8 mouse cellular contexts compared by ENCODE assay signal in the genomic region with DNA sequence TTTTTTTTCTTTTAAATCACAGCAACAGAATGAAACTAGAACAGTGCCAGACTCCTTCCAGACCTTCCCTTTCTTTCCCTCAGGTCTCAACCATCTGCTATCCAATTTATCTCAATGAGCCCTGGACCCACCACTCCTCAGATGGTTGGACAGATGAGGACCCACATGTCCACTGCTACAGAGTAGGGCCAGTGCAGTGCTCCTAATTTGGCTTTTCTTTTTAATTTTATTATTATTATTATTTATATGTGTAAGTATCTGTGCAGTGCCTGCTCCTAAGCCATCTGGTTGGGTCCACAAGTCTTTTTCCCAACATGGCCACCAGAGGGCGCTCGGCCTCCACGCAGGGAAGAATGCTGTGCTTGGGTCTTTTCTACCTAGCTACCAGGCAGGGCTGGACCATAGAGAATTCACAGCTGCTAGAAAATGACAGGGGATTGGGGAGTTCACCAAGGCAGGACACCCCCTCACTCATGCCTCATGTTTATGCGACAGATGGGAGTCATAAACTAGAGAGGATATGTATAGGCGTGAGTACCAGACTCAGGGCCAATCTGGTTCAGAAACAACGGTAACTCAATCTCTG. TPM values are rescaled to one million over a fixed set of nuclear protein-coding genes. Genes with fewer than 3 reads are reported as not detected.
DNase-seq lines count a peak whose midpoint lies in the region; ATAC-seq lines count a peak whose summit lies in the region.

No protein-coding gene starts in this region.

- H3K27me3 ChIP-seq in forebrain, embryonic 16.5 days (replicated peaks; ENCODE audit: control insufficient read depth, insufficient read depth, low read length), result peaks cover 9% of the 10 kb centered on the region
- peaks cover 38% of the 10 kb centered on the region for H3K27me3 ChIP-seq in hindbrain, embryonic 10.5 days (ENCODE audit: insufficient read depth, poor library complexity, severe bottlenecking)

- no peaks in the 10 kb centered on the region for H3K4me1 ChIP-seq in forebrain, embryonic 16.5 days (replicated peaks; ENCODE audit: control insufficient read depth, insufficient read depth, low read length)
- peaks cover 9% of the 10 kb centered on the region; the same call in 1 of the 2 replicates for H3K4me1 ChIP-seq in hindbrain, embryonic 10.5 days (replicated peaks)

- H3K9me3 ChIP-seq in forebrain, embryonic 16.5 days (ENCODE audit: control insufficient read depth, low read length), result no peaks in the 10 kb centered on the region
- no peaks in the 10 kb centered on the region for H3K9me3 ChIP-seq in hindbrain, embryonic 10.5 days

- no peak overlapping the region for H3K9ac ChIP-seq in forebrain, embryonic 16.5 days (replicated peaks; ENCODE audit: low read depth, low read length)

- no peak overlapping the region for H3K4me2 ChIP-seq in forebrain, embryonic 16.5 days (ENCODE audit: low read length)

- peak; percentile 91 for ATAC-seq in forebrain, embryonic 16.5 days

- no peaks in the 10 kb centered on the region for H3K36me3 ChIP-seq in forebrain, embryonic 16.5 days (ENCODE audit: control insufficient read depth, insufficient read depth)
- H3K36me3 ChIP-seq in hindbrain, embryonic 10.5 days, result no peaks in the 10 kb centered on the region

- H3K4me3 ChIP-seq in forebrain, embryonic 16.5 days (replicated peaks; ENCODE audit: low read length), result no peak overlapping the region
- H3K4me3 ChIP-seq in hindbrain, embryonic 10.5 days, result no peak overlapping the region

- no peak overlapping the region for H3K27ac ChIP-seq in forebrain, embryonic 16.5 days (ENCODE audit: low read length)
- no peak overlapping the region for H3K27ac ChIP-seq in hindbrain, embryonic 10.5 days

- 31% methylated on average over 6 of the region's 6 CpGs for WGBS in forebrain, embryonic 16.5 days
- WGBS in hindbrain, embryonic 10.5 days, result 34% methylated on average over 6 of the region's 6 CpGs

- peak; percentile 77 for DNase-seq in MN1 (ENCODE audit: low spot score)
- peak; percentile 74 to 89 for DNase-seq in cerebellum, adult 18-20 months
- DNase-seq in hindbrain, embryonic 10.5 days (ENCODE audit: low spot score), result peak; percentile 82
- DNase-seq in layer of hippocampus, adult 9-11 months, result peak; percentile 60
- peak; percentile 87 for DNase-seq in lung, postnatal 14 days
- DNase-seq in right cerebral cortex, adult 2 months (ENCODE audit: low spot score in 2 of 2), result peak; percentile 89 to 93
- peak; percentile 80 for DNase-seq in urinary bladder, adult 2 months (ENCODE audit: low spot score)

RNA-seq across cellular contexts. Expression of gene Shh, which starts 15.9 kb away (rescaled TPM):
- polyA plus RNA-seq in forebrain, embryonic 16.5 days (2015; fragmentation: Nextera tagmentation; extraction: Ambion mirVana), result 0.62 and 1.2 TPM in 2 replicates
- polyA plus RNA-seq in hindbrain, embryonic 10.5 days (2016; fragmentation: Nextera tagmentation; extraction: Ambion mirVana), result 2.8 TPM in 2 replicates
- 68.3 and 70.7 TPM in 2 replicates for polyA plus RNA-seq in urinary bladder, adult 2 months (2012; rRNA removed)

Comparison
In these comparisons a context has a peak if more than half of its experiments do, and no peak if none do; other contexts are left out.
1. RNA of gene Shh, which starts 15.9 kb away (polyA plus RNA-seq): 68.3 to 70.7 TPM in urinary bladder, adult 2 months; 2.8 TPM in hindbrain, embryonic 10.5 days and 0.62 to 1.2 TPM in forebrain, embryonic 16.5 days; every median in the first group is over 10 times any median in the second.
2. Peak in every context shown above with its lines, with median percentiles within 50 percentile points of each other: DNase-seq.